Mouse (Mus musculus): ENCODE data around the gene Adgre1.
A peak's percentile ranks its signal among the peaks of the same experiment; 100 is the strongest.
"Not testable (repeated sequence)": the region's sequence is repeated elsewhere in the genome, so short reads cannot be mapped to it uniquely, and the experiment has no call there.

Gene Adgre1

GRCm38 (mm10) chr17:57358441-57358840, at the start of gene Adgre1:
Gene Adgre1 (plus strand): TSS chr17:57358691.
- DNase-seq (ENCODE audit: low spot score), result no peak

- DNase-seq (ENCODE audit: low spot score), result no peak
Measured at GRCm38 (mm10) chr17:57311801-57312200, 46.7 kb upstream of the Adgre1 start.

GRCm38 (mm10) chr17:57327615-57328014, 30.9 kb upstream of the Adgre1 start:
- DNase-seq (ENCODE audit: low spot score), result no peak

DNA sequence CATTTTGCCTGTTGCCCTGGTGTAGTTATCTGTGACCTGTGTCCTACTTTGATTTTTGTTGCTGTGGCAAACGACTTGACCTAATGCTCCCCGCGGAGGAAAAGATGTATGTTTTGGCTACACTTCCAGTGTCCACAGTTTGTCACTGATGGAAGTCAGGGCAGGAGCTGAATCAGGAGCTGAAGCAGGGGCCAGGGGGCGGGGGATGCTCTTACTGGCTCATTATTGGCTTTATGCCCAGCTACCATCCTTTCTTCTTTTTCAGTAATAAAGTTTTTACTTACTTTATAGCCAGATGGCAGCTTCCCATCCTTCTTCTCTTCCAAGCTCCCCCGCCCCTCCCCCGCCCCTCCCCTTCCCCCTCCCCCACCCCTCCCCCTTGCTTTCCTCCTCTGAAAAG, 29.5 kb upstream of the Adgre1 start:
- DNase-seq (ENCODE audit: low spot score), result no peak

GRCm38 (mm10) chr17:57330993-57331392, 27.5 kb upstream of the Adgre1 start:
- DNase-seq (ENCODE audit: low spot score), result no peak

DNA sequence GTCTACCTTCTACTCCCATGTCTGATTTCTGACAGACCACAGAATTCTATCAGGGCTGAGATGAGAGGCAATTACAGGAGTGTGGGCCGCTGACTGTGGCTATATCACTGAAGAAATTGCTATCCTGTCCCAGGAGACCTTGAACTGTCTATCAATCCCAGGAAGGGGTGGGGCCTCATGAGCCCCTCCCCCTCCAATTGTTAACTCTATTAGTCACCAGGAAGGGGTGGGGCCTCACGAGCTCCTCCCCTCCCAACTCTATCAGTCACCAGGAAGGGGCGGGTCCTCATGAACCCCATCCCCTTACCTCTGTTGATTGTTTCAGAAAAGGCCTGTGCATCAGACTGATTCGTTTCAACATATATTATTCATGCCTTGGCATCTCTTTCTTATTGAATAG, 26.2 kb upstream of the Adgre1 start:
- no peak for DNase-seq (ENCODE audit: low spot score)

DNA sequence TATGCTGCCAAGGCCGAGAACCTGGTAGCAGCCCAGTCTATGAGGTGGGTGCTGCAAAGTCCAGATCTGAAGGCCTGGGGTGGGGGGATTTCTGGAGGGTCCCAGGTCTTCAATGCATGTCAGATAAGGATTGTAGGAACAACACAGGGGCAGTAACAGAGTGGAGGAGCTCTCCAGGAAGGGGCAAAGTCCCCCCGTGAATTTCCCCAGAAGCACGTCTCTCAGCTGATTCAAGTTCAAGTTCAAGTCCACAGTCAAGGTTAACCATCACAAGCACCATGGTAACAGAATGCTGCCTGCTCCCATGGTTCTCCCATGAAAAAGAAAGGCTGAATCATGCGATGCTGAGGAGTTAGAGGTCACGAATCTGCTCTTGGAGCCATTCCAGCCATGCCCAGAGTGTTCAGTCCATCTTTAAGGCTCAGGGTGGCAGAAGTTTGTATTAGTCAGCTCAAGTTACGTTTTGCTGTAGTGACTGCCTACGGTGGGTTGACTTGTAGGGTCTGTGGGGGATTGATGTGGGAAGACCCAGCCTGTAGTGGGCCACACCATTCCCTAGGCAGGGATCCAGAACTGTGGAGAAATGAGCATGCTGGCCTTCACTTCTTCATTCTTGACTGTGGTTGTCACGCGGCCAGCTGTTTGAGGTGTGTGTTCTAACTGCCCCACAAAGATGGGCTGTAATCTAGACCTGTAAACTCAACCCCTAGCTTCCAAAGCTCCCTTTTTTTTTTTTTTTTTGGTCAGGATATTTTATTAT, 24.3 kb upstream of the Adgre1 start:
- DNase-seq (ENCODE audit: low spot score), result no peak

- DNase-seq (ENCODE audit: low spot score), result peak; percentile 91
Measured at GRCm38 (mm10) chr17:57334761-57335150, 23.7 kb upstream of the Adgre1 start.

DNA sequence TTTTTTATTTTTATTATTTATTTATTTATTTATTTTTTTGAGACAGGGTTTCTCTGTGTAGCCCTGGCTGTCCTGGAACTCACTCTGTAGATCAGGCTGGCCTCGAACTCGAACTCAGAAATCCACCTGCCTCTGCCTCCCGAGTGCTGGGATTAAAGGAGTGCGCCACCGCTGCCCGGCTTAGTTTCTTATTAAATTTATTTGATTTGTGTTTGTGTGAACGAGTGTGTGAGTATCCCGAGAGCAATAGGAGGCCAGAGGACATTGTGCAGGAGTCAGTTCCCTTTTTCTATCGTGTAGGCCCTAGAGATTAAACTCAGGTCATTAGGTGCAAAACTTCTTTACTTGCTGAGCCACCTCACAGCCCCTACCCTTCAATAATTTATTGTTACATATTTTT, 23.3 kb upstream of the Adgre1 start:
- not testable (repeated sequence) for DNase-seq (ENCODE audit: low spot score)

GRCm38 (mm10) chr17:57335673-57336303, 22.7 kb upstream of the Adgre1 start:
- DNase-seq (ENCODE audit: low spot score), result peak; percentile 96

- DNase-seq (ENCODE audit: low spot score), result no peak
Measured at GRCm38 (mm10) chr17:57337996-57338395, 20.5 kb upstream of the Adgre1 start.

GRCm38 (mm10) chr17:57339298-57339697, 19.2 kb upstream of the Adgre1 start:
- DNase-seq (ENCODE audit: low spot score), result no peak

GRCm38 (mm10) chr17:57341568-57341967, 16.9 kb upstream of the Adgre1 start:
- DNase-seq (ENCODE audit: low spot score), result no peak

- DNase-seq (ENCODE audit: low spot score), result no peak
Measured at GRCm38 (mm10) chr17:57344029-57344707, 14.3 kb upstream of the Adgre1 start.

GRCm38 (mm10) chr17:57347017-57347416, 11.5 kb upstream of the Adgre1 start:
- DNase-seq (ENCODE audit: low spot score), result no peak

- no peak for DNase-seq (ENCODE audit: low spot score)
Measured at GRCm38 (mm10) chr17:57347781-57348180, 10.7 kb upstream of the Adgre1 start.

- no peak for DNase-seq (ENCODE audit: low spot score)
Measured at GRCm38 (mm10) chr17:57349067-57349466, 9.4 kb upstream of the Adgre1 start.

- no peak for DNase-seq (ENCODE audit: low spot score)
Measured at GRCm38 (mm10) chr17:57350212-57350611, 8.3 kb upstream of the Adgre1 start.

DNA sequence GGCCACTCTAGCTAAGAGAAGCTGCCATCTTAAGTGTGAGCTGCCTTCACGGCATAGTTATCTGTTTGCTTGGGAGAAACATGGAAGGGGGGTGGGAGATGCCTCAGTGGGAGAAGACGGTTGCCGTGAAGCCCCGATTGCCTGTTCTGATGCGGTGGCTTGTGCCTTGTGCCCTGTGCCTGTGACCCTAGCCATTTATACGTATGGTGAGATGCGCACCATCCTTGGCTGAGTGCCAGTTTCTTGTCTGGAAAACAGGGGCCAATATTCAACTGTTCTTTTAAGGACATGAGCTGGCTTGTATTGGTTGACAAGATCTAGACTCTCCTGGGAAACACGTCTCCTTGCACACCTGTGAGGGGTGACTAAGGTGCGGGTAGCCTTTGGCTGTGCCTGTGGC, 7.4 kb upstream of the Adgre1 start:
- no peak for DNase-seq (ENCODE audit: low spot score)

GRCm38 (mm10) chr17:57359485-57360241, 1.2 kb downstream of the Adgre1 start:
- no peak for DNase-seq (ENCODE audit: low spot score)

All from embryo, embryonic 10.5 days (tissue).